Mouse (Mus musculus) kidney, embryonic 14.5 days (tissue): Measurements from ENCODE around the gene Dmwd. TPM values are rescaled to one million over a fixed set of nuclear protein-coding genes. Genes with fewer than 3 reads are reported as not detected.

Experiments
- ATAC-seq: fragments of 200-750 bp; cut with Nextera tagmentation; 2 replicates; pipeline ENCODE4 v1.8.0; 2017; ENCODE audit warnings: moderate number of reproducible peaks, mild to moderate bottlenecking, moderate TSS enrichment, moderate library complexity; ENCODE audit not compliant: low FRiP score, low TSS enrichment
- H3K27ac ChIP-seq: fragments of 300-500 bp; sonication (generic); 2 replicates; pipeline ENCODE4 v1.5.1; 2014; ENCODE audit warnings: low read depth, mild to moderate bottlenecking, low read length, moderate library complexity, mixed read lengths
- H3K27me3 ChIP-seq: fragments of 300-500 bp; sonication (generic); 2 replicates; pipeline ENCODE4 v1.6.1; 2014; ENCODE audit warnings: mild to moderate bottlenecking, low read length; ENCODE audit not compliant: control insufficient read depth, insufficient read depth
- H3K36me3 ChIP-seq: fragments of 300-500 bp; sonication (generic); 2 replicates; pipeline ENCODE4 v1.6.1; 2014; ENCODE audit warnings: low read length, mixed read lengths; ENCODE audit not compliant: control insufficient read depth, insufficient read depth
- H3K4me1 ChIP-seq: fragments of 300-500 bp; sonication (generic); 2 replicates; pipeline ENCODE4 v1.6.1; 2014; ENCODE audit warnings: low read length, mixed read lengths; ENCODE audit not compliant: control insufficient read depth, insufficient read depth
- H3K4me2 ChIP-seq: fragments of 300-500 bp; sonication (generic); replicated peaks from 2 replicates; pipeline ENCODE4 v1.6.1; 2014; ENCODE audit warnings: low read depth, mild to moderate bottlenecking, low read length
- H3K4me3 ChIP-seq: fragments of 300-500 bp; sonication (generic); 2 replicates; pipeline ENCODE4 v1.5.1; 2014; ENCODE audit warnings: mild to moderate bottlenecking, low read length
- H3K9ac ChIP-seq: fragments of 300-500 bp; sonication (generic); 2 replicates; pipeline ENCODE4 v1.6.1; 2014; ENCODE audit warnings: low read depth, mild to moderate bottlenecking, low read length, moderate library complexity
- H3K9me3 ChIP-seq: fragments of 300-500 bp; sonication (generic); 2 replicates; pipeline ENCODE4 v1.6.1; 2016; ENCODE audit warnings: low read length; ENCODE audit not compliant: control insufficient read depth
- WGBS: fragments of 180-500 bp; shearing (Covaris S2); extraction: QIAGEN DNeasy Blood & Tissue Kit; methylation state at CpG from one replicate; pipeline ENCODE4 v1.1.7; 2014; 5-methylcytosine and 5-hydroxymethylcytosine counted together
- polyA plus RNA-seq: library from polyadenylated mRNA; unstranded; fragments of >200 nt; fragmentation: Nextera tagmentation; extraction: Ambion mirVana; gene quantifications from 2 replicates; pipeline ENCODE4 v1.2.1, GENCODE M21; 2014

Dmwd gene
- polyA plus RNA-seq, 1 experiment from 2014 or later = 20.5 TPM

GRCm38 (mm10) chr7:19094826-19095750 is 19.1 kb downstream of the Dmwd start:
- Histone ChIP-seq H3K4me1 (peaks cover 33% of the 10 kb centered on the region), H3K36me3 (peaks cover 22% of the 10 kb centered on the region), H3K4me2 (peak overlapping the region; percentile 95), H3K9ac (peak overlapping the region; percentile 92), H3K27me3 (no peaks in the 10 kb centered on the region), H3K4me3 (peak overlapping the region; percentile 78), H3K9me3 (no peaks in the 10 kb centered on the region), H3K27ac (peak overlapping the region; percentile 87)
- ATAC-seq = 0 out of 2 replicates have a peak, but pooled peaks have one; percentile 1
- under 1% methylated on average over 77 of the region's 87 CpGs for WGBS

- H3K4me3 ChIP-seq = peak overlapping the region; percentile 78
- H3K9ac ChIP-seq = peak overlapping the region; percentile 92
- H3K27me3 ChIP-seq = no peaks in the 10 kb centered on the region
- H3K9me3 ChIP-seq = no peaks in the 10 kb centered on the region
- 0% methylated on average over 19 of the region's 19 CpGs for WGBS
- peaks cover 33% of the 10 kb centered on the region for H3K4me1 ChIP-seq
- peaks cover 16% of the 10 kb centered on the region for H3K36me3 ChIP-seq
- peak; percentile 15 for ATAC-seq
- H3K4me2 ChIP-seq = peak overlapping the region; percentile 95
- H3K27ac ChIP-seq = peak overlapping the region; percentile 87
These were observed 19.7 kb downstream of the Dmwd start for GRCm38 (mm10) chr7:19095751-19096110.

DNA sequence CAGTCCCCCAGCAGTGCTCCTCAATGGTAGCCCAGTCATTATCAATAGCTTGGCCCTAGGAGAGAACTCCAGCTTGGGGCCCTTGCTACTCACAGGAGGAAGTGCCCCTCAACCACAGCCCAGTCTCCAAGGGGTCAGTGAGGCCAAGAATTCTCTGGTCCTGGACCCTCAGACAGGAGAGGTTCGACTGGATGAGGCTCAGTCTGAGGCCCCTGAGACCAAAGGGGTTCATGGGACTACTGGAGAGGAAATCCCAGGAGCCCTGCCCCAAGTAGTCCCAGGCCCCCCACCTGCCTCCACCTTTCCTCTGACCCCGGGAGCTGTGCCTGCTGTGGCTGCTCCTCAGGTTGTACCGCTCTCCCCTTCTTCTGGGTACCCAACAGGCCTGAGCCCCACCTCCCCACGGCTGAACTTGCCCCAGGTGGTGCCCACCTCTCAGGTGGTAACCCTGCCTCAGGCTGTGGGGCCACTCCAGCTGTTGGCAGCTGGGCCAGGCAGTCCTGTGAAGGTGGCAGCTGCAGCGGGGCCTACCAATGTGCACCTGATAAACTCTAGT is 20.5 kb downstream of the Dmwd start:
- ATAC-seq = no peak
- peaks cover 33% of the 10 kb centered on the region for H3K4me1 ChIP-seq

GRCm38 (mm10) chr7:19097217-19097616 is 21.2 kb downstream of the Dmwd start:
- H3K9me3 ChIP-seq = no peaks in the 10 kb centered on the region
- no peak overlapping the region for H3K4me3 ChIP-seq
- WGBS = 51% methylated on average over 2 of the region's 2 CpGs
- no peak overlapping the region for H3K4me2 ChIP-seq
- no peak overlapping the region for H3K9ac ChIP-seq
- peaks cover 10% of the 10 kb centered on the region for H3K36me3 ChIP-seq
- ATAC-seq = no peak
- H3K27me3 ChIP-seq = no peaks in the 10 kb centered on the region
- peaks cover 28% of the 10 kb centered on the region for H3K4me1 ChIP-seq
- no peak overlapping the region for H3K27ac ChIP-seq

More for the DNA sequence above, 20.5 kb downstream of the Dmwd start:
- peak overlapping the region; percentile 95 for H3K4me2 ChIP-seq
- H3K9me3 ChIP-seq = no peaks in the 10 kb centered on the region
- 48% methylated on average over 5 of the region's 5 CpGs for WGBS
- H3K4me3 ChIP-seq = peak overlapping the region; percentile 78
- no peaks in the 10 kb centered on the region for H3K27me3 ChIP-seq
- H3K27ac ChIP-seq = peak overlapping the region; percentile 87
- H3K36me3 ChIP-seq = peaks cover 15% of the 10 kb centered on the region
- H3K9ac ChIP-seq = peak overlapping the region; percentile 92

- Histone ChIP-seq H3K9me3 (no peaks in the 10 kb centered on the region), H3K27ac (no peak overlapping the region), H3K9ac (no peak overlapping the region), H3K36me3 (peaks cover 10% of the 10 kb centered on the region), H3K27me3 (no peaks in the 10 kb centered on the region), H3K4me2 (no peak overlapping the region), H3K4me3 (no peak overlapping the region), H3K4me1 (peaks cover 22% of the 10 kb centered on the region)
- ATAC-seq = no peak
These were observed 21.8 kb downstream of the Dmwd start for GRCm38 (mm10) chr7:19097863-19098262.

GRCm38 (mm10) chr7:19098811-19099210 is 22.8 kb downstream of the Dmwd start:
- no peak overlapping the region for H3K4me3 ChIP-seq
- no peaks in the 10 kb centered on the region for H3K27me3 ChIP-seq
- H3K27ac ChIP-seq = no peak overlapping the region
- no peaks in the 10 kb centered on the region for H3K9me3 ChIP-seq
- H3K36me3 ChIP-seq = peaks cover 10% of the 10 kb centered on the region
- no peak for ATAC-seq
- WGBS = 74% methylated on average over 7 of the region's 7 CpGs
- H3K4me1 ChIP-seq = peaks cover 18% of the 10 kb centered on the region
- no peak overlapping the region for H3K4me2 ChIP-seq
- no peak overlapping the region for H3K9ac ChIP-seq

DNA sequence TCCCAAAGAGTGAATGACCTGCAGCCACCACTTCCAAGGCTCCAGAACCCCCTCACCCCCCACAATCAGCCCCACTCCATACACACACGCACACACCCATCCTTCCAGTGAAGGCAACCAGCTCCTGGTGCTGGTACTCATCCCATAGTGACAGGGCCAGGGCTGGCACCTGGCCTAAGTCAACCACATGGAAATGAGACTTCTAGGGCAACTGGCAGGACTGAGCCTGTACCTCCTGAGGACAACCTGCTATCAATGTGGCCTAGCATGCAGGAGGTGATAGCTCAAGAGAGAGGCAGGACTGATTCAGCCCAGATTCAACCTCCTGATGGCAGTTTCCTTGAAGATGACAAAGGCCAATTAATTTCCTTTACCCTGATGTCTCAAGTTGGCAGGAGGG is 24.3 kb downstream of the Dmwd start:
- H3K9me3 ChIP-seq = no peaks in the 10 kb centered on the region
- ATAC-seq = no peak
- peaks cover 18% of the 10 kb centered on the region for H3K4me1 ChIP-seq
- no peaks in the 10 kb centered on the region for H3K27me3 ChIP-seq
- no peak overlapping the region for H3K9ac ChIP-seq
- H3K4me3 ChIP-seq = no peak overlapping the region
- 73% methylated on average over 1 of the region's 1 CpGs for WGBS
- no peak overlapping the region for H3K4me2 ChIP-seq
- peaks cover 10% of the 10 kb centered on the region for H3K36me3 ChIP-seq
- H3K27ac ChIP-seq = no peak overlapping the region

GRCm38 (mm10) chr7:19103741-19104140 is 27.7 kb downstream of the Dmwd start:
- Histone ChIP-seq H3K4me3 (no peak overlapping the region), H3K36me3 (no peaks in the 10 kb centered on the region), H3K4me1 (no peaks in the 10 kb centered on the region), H3K27me3 (no peaks in the 10 kb centered on the region), H3K9ac (no peak overlapping the region), H3K4me2 (no peak overlapping the region), H3K27ac (no peak overlapping the region), H3K9me3 (no peaks in the 10 kb centered on the region)
- ATAC-seq = no peak

GRCm38 (mm10) chr7:19104486-19104885 is 28.5 kb downstream of the Dmwd start:
- Histone ChIP-seq H3K9ac (no peak overlapping the region), H3K4me3 (no peak overlapping the region), H3K4me1 (no peaks in the 10 kb centered on the region), H3K4me2 (no peak overlapping the region), H3K36me3 (no peaks in the 10 kb centered on the region), H3K27ac (no peak overlapping the region), H3K27me3 (no peaks in the 10 kb centered on the region), H3K9me3 (no peaks in the 10 kb centered on the region)
- 85% methylated on average over 2 of the region's 2 CpGs for WGBS
- no peak for ATAC-seq
